Mouse (Mus musculus): Measurements from ENCODE around the gene Rad18. TPM values are rescaled to one million over a fixed set of nuclear protein-coding genes. Genes with fewer than 3 reads are reported as not detected.

Gene Rad18
- total RNA-seq, 1 experiment from 2014 or later: 7.1 TPM

DNA sequence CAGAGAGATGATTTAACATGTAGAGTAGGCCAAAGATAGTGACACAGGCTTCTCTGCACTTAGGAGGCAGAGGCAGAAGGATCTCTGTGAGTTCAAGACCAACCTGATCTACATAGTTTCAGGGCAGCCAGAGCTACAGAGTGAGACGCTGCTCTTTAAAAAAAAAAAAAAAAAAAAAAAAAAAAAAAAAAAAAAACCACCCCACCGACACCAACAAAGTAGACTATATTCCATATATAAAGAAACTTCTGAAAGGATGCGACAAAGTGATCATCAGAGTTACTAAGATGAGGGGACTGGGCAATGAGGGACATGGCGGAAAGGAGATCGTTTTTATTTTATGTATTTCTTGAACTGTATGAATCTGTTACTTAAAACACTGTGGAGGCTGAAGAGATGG lies 2.0 kb downstream of the Rad18 start:
- no peak for ATAC-seq (replicated peaks; ENCODE audit: insufficient number of reproducible peaks, low FRiP score, low TSS enrichment, poor library complexity, severe bottlenecking)

DNA sequence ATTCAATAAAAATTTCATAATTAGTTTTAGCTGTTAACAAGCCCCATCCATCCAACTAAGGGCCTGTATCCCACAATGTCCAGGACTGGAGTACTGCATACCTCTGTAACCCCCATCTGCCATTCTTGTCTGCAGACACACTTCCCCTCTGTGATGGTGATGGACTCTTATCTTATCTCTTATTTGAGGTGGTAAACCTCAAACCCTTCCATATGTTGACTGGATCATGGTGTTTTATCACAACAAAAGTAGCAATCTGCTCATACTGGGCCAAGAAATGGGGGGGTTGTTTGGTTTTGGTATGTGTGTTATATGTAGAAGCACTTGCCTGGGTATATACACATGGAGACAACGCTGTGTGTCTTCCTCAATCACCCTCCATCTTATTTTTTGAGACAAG lies 5.0 kb downstream of the Rad18 start:
- no peak for ATAC-seq (replicated peaks; ENCODE audit: insufficient number of reproducible peaks, low FRiP score, low TSS enrichment, poor library complexity, severe bottlenecking)

DNA sequence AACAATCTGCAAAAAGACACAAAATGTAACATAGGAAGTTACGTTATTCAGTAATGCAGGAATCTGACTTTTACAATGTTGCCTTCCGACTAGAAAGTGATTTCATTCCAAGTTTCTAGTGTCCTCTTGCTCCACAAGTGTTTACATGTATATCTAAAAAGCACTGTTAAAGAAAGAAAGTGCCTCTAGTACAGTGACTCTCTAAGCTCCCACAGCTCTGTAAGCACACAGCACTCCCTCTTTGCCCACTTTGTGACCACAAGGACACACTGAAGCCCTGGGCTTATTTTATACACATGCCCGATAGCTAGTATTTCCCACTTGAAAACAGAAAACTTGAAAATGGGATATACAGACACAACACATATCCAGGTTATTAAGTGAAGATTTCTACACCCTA lies 8.5 kb downstream of the Rad18 start:
- ATAC-seq (replicated peaks; ENCODE audit: insufficient number of reproducible peaks, low FRiP score, low TSS enrichment, poor library complexity, severe bottlenecking): no peak

DNA sequence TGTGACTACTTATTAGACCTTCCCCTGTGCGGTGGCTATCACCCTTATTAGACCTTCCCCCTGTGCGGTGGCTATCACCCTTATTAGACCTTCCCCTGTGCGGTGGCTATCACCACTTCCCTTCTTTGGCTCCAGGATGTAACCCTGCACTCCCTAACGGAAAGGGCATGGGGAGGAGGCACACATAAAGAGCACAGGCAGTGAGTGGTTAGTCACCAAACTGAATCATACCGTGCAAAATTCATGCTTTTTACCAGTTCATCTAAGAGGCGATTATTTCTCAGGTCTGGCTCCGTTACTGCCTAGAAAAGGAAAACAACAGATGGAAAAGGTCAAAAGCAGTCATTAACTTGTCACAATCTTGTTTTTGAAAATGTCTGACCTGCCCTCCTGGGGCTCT lies 10.0 kb downstream of the Rad18 start:
- ATAC-seq (replicated peaks; ENCODE audit: insufficient number of reproducible peaks, low FRiP score, low TSS enrichment, poor library complexity, severe bottlenecking): no peak

DNA sequence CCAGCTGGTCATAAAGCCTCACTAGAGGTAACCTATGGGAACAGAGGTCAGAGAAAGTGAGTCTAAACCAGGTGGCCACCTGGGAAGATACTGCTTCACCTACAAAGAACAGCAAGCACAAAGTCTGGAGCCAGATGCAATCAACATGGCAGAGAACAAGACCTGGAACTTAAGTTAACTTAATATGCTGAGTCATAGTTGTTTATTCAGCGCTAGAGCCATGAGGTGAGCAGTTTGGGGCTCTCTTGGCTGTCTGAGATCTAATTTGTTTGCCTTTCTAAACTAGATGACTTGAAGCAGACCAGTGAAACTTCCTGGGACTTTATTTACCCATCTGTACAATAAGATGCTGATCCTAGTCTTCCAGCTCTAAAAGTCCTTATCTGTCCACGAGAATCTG lies 12.4 kb downstream of the Rad18 start:
- ATAC-seq (replicated peaks; ENCODE audit: insufficient number of reproducible peaks, low FRiP score, low TSS enrichment, poor library complexity, severe bottlenecking): no peak

DNA sequence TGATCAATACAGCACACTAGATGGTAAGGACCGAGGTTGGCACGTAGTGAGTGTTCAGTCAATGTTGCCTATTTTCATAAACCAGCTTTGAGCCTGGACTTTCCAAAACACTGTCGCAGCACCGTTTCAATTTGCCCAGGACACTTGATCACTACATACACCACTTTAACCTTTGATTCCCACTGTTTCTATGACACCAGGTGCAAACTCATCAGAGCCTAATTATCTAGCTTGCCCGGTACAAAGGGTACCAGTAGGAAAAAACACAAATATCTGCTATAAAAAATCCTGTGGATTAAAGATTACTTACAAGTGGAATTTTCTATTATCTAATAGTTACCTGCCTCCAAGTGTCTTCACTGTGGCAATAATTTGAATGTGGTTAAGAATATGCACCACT lies 64.4 kb downstream of the Rad18 start:
- no peak for ATAC-seq (replicated peaks; ENCODE audit: insufficient number of reproducible peaks, low FRiP score, low TSS enrichment, poor library complexity, severe bottlenecking)

DNA sequence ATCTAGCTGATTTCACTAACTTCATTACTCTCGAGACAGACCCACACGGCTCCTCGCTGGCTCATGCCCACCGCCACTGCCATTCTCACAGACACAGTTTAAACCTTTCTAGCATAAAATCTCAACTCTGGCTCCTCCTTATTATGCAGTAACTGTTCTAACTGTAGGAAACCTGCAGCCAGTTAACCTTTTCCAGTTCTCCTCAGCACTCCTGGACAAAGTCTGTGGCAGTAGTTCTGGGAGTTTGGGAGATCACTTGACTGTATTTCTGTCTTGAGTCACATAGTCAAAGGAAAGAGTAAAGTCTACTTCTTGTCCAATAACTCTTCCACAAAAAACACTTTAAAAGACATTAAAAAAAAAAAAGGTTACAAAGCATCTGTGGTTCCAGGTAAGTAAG lies 66.2 kb downstream of the Rad18 start:
- no peak for ATAC-seq (replicated peaks; ENCODE audit: insufficient number of reproducible peaks, low FRiP score, low TSS enrichment, poor library complexity, severe bottlenecking)

DNA sequence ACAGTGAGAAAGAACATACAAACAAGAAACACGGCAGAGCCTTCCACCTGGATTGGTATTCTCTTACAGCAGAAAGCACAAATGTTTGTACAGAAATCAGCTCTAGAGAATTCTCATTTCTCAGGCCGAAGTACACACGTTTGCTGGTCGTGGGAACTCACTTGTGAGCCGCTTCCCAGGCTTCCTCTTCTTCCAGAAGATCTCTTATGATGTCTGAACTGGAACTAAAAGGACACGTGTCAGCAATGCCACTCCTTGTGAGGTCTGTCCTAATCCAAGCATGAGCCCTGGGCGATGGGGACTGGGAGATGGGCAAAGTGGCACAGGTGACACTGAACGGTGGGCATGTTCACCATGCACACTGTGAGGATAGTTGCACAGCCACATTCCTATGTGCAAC lies 68.2 kb downstream of the Rad18 start:
- ATAC-seq (replicated peaks; ENCODE audit: insufficient number of reproducible peaks, low FRiP score, low TSS enrichment, poor library complexity, severe bottlenecking): no peak

DNA sequence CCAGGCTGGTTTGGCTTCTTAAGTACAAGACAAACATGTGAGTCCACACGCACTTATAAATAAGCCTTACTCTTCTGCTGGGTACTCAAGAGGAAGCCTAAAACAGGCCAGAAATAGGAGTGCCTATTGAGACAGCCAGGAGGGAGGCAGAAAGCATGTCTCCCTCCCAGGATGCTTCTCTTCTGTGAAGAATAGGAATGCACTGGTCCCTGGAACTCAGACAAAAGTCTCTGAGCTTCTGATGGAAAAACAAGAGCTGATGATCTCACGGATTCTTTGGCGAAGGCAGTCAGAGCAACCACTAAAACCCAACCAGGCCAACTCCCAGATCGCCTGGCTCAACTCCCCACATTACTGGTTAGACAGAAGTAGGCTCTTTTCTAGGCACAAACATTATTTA lies 74.2 kb downstream of the Rad18 start:
- no peak for ATAC-seq (replicated peaks; ENCODE audit: insufficient number of reproducible peaks, low FRiP score, low TSS enrichment, poor library complexity, severe bottlenecking)

DNA sequence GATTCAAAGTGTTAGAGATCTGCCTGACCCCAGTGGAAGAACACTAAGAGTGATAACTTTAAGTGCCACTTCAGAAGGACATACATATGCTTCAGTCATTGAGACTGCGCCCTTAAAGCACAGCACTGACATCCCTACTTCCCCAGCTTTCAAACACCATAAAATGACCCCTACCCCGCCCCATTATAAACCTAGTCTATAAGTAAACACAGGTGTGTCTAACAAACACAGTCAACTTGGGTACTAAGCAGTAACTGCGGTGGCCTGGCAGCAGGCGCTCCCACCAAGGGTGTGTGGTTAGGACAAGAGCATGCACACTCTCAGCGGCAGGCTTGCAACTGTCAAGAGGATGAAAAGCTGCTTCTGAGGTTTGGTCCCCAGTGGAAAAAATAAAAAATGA lies 76.5 kb downstream of the Rad18 start:
- no peak for ATAC-seq (replicated peaks; ENCODE audit: insufficient number of reproducible peaks, low FRiP score, low TSS enrichment, poor library complexity, severe bottlenecking)

DNA sequence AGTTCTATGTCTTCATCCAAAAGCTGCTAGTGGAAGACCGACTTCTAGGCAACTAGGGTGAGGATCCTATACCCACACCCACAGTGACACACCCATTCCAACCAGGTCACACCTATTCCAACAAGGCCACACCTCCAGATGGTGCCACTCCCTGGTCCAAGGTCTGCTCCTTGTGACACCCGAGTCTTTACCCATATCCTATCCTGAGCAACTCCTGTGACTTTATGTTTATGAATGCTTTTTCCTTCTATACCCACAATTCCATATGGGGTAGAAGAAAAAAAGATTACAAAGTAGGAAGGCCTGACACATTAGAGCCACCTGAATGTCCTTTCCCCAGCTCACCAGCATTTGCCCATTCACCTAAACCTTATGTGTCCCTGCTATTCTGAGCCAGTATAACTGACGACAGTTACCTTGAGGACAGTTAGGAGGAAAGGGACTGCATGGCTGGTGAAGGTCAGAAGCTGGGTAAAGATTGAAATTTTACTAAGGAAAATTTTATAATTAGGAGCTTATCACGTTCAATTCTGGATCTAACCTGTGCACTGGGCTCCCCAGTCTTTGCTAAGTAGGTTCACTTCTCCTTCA lies 78.7 kb downstream of the Rad18 start:
- ATAC-seq (replicated peaks; ENCODE audit: insufficient number of reproducible peaks, low FRiP score, low TSS enrichment, poor library complexity, severe bottlenecking): no peak

DNA sequence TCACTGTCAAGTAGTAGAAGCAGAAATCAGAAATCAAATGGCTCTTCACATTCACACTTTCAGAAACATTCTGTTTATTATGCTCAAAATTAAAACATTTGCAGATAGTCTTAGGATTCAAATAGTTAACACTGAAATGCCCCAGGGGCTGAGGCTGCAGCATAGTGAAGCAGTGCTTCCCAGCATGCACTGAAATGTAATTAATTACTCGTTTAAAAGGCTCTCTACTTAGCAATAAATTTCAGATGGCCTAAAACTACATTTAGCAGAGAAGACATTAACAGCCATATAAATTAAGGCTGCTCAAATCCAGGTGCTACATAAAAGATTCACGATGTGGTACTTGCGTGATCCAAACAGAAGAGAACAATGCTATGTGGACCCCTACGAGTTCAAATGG lies 87.5 kb downstream of the Rad18 start:
- ATAC-seq (replicated peaks; ENCODE audit: insufficient number of reproducible peaks, low FRiP score, low TSS enrichment, poor library complexity, severe bottlenecking): no peak

DNA sequence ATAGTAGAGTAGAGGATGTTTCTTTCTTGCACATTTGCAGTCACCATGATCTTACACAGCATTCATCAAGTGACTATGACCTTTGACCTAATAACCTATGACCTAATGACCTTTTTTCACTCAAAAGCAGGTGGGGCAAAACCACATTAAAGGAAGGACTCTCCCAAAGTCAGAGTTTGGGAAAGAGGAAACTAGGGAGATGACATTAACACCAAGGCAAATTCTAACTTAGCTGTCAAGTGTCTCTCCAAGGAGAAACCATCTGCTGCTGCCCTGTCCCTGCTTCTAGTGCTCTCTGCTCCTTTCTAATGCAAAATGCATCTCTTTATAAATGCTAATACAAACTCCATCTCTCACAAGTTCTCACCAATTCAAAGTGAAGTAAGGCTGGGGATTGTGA lies 92.6 kb downstream of the Rad18 start:
- no peak for ATAC-seq (replicated peaks; ENCODE audit: insufficient number of reproducible peaks, low FRiP score, low TSS enrichment, poor library complexity, severe bottlenecking)

DNA sequence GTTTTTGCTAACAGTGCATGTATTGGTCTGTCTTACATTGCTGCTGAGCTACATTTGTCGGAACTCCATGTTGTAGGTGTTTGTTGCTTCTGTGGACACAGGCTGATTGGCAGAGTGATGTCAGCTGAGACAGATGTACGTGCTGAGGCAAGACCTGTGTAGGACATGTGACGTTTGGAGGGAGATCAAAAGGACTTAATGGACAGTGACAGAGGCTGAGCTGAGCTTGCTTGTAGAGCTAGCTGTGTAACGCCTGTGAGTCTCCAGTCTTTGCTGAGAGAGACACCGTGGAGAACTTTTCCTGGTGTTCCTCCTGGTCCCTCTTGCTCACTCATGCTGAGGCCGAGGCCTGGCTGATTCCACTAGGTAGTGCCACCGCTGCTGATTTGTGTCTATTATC lies 101.5 kb downstream of the Rad18 start:
- no peak for ATAC-seq (replicated peaks; ENCODE audit: insufficient number of reproducible peaks, low FRiP score, low TSS enrichment, poor library complexity, severe bottlenecking)

DNA sequence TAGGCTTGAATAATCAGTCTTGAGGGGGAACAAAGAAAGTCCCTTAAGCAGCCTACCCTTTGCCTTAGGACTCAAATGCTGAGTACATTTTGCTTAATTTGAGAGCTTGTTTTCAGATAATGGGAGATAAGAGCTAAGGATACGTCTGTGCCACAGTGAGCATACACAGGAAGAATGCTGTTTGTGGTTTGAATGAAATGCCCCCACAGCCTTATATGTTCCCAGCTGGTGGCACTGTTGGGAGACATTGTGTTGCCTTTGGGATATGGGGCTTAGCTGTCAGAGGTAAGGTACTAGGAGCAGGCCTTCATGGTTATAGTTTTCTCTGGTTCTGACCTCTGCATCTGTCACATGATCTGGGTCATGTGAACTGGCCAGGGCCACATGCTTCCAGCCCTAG lies 108.6 kb downstream of the Rad18 start:
- ATAC-seq (replicated peaks; ENCODE audit: insufficient number of reproducible peaks, low FRiP score, low TSS enrichment, poor library complexity, severe bottlenecking): no peak

DNA sequence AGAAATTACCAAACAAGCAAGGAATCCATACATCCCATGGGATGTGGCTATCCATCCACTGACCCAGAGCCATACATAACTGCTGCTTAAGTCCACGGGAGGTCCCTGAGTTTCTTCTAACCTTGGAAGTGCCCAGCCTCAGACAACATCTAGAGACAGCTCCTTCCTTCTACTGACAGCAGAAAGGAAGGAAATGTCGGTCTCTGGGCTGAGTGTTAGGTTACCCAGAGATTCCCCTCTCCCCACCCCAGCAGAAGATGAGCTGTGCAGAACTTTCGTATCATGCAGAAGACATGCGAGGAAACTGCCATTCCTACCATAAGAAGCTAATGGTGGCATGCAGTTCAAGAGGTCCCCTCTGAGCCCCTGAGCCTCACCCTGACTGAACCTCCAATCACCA lies 109.5 kb downstream of the Rad18 start:
- no peak for ATAC-seq (replicated peaks; ENCODE audit: insufficient number of reproducible peaks, low FRiP score, low TSS enrichment, poor library complexity, severe bottlenecking)

DNA sequence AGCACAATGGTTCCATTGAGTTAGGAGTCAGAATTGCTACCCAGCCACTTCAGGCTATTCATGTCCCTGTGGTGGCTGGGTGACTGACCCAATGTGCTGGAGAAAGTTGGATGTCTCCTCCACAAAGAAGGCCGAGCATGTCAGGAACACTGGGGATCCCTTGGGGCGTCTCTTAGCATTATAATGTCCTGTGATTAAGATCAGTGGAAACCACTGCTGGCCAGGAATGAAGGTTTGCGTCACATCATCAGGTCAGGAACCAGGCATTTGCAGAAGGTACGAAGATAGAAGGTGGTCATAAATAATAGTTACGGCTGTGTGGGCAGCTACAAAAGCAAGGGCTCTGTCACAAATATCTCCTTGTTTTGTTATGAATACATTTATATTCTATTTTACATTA lies 111.5 kb downstream of the Rad18 start:
- no peak for ATAC-seq (replicated peaks; ENCODE audit: insufficient number of reproducible peaks, low FRiP score, low TSS enrichment, poor library complexity, severe bottlenecking)

DNA sequence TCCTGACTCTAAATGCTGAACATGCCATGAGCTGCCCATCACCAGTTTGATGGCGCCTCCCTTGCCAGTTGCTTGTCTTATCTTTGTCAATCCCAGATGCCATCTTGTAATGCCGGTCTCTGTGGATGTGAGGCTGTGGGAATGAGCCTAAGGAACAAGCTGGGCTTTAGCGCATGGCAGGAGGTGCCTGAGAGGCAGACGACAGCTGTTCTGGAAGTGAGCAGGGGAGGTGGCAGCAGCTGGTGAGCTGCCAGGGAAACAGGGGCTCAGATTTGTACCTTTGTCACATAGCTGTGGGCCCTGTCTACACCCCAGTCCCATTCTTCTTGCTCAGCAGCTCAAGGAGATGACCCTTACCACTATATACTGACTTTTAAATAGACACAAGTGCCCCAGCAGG lies 114.5 kb downstream of the Rad18 start:
- no peak for ATAC-seq (replicated peaks; ENCODE audit: insufficient number of reproducible peaks, low FRiP score, low TSS enrichment, poor library complexity, severe bottlenecking)

DNA sequence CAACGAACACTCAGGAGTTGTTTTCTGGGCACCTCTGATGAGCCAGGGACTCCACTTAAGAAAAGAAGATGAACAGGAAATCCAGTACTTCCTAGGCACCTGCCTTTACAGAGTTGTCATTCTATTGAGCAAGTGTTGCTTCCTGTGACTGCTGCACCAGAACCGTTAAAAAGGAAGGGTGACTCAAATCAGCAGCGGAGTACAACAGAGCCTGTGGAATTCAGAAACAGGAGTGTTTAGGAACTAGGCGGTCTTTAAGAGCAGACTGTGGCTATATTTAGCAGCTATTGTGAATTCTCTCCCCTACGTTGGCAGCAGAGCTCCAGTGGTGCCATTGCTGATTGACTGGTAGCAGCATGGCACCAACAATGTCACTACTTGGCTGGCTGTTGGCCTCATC lies 119.3 kb downstream of the Rad18 start:
- no peak for ATAC-seq (replicated peaks; ENCODE audit: insufficient number of reproducible peaks, low FRiP score, low TSS enrichment, poor library complexity, severe bottlenecking)

DNA sequence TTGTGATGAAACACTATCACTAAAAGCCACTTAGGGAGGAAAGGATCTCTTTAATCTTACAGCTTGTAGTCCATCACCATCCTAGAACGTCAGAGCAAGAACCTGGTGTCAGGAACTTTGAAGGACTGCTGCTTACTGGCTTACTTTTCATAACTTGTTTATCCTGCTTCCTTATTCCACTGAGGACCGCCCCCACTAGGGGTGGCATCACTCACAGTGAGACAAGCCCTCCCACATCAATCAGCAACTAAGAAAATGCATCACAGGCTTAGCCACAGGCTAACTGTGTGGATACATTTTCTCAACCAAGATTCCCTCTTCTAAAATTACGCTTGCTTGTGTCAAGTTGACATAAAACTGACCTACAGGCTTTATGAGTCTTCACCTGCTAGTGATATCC lies 121.9 kb downstream of the Rad18 start:
- ATAC-seq (replicated peaks; ENCODE audit: insufficient number of reproducible peaks, low FRiP score, low TSS enrichment, poor library complexity, severe bottlenecking): no peak

DNA sequence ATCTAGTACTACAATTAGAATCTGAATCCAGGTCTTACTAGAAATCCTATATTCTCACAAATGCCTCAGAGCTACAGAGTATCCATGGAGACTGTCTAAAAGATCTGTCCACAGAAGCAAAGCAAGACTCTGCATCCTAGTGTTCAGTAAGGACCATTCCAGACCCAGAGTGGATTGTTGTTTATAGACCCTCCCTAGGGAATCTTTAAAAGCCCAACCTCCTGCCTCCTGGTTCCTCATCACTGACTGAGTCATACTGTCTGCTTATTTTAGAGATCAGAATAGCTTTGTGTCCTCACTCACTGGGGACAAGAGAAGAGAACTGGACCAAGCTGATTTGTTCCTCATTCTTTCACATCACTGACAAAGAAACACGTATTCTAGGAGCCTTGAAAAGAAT lies 126.1 kb downstream of the Rad18 start:
- no peak for ATAC-seq (replicated peaks; ENCODE audit: insufficient number of reproducible peaks, low FRiP score, low TSS enrichment, poor library complexity, severe bottlenecking)

Data from monocyte, adult 5-6 weeks (primary cell).